Mouse (Mus musculus) ovary, postnatal 14 days (tissue): Measurements from ENCODE around the gene Nipal4.

Experiments
- DNase-seq: peaks from one replicate; pipeline ENCODE4 v3.0.0; 2022; ENCODE audit warnings: low spot score

Gene Nipal4

DNA sequence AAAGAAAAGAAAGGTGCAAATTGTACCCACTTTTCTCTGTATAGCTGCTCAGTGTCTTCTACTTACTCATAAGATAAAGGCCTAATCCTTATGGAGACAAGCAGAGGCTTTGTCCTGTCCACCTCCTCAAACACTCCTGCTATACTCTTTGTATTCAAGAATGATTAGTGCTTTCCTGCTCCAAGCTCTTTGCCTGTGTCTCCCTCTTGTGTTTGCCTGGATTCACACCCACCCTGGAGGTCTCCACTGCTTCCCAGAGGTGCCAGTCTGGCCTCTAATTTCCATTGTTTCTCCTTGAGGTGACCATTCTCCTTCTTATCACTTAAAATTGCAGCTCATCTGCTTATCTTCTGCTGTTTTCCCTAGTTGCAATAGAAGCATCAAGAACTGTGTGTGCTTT lies 8.8 kb downstream of the Nipal4 start:
- DNase-seq, result no peak

DNA sequence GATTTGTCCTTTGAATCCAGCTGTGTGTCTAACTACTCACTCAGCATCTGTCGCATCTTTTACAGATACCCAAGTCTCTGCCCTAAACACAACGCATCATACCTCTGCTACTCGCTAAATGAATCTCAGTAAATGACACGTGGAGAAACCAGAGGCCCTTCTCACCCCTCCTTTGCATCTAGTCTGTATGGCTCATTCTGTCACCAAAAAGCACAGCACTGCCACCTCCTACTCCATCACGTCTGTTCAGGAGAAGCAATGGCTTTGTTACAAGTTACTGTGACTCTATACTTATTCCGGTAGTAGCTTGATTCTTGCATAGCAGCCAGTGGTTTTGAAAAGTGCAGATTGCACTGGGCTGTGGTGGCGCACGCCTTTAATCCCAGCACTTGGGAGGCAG lies 9.4 kb downstream of the Nipal4 start:
- DNase-seq, result no peak

DNA sequence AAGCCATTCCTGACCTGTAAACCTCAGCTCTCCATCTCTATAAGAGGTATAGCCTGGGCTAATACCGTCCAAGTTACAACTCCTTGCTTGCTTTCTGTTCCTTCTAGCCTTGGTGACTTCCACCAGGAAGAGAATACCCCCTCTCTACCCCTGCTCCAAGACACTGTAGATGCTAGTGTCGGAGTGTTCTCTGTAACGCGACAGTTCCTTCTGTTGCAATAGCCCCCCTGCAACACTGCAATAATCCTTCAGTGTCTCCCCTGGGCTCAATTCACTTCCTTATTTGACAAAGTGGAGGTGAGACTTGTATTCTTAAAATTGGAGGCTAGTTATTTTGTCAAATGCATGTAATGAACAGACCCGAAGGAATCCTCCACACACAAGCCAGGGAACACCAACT lies 19.7 kb downstream of the Nipal4 start:
- DNase-seq, result no peak

DNA sequence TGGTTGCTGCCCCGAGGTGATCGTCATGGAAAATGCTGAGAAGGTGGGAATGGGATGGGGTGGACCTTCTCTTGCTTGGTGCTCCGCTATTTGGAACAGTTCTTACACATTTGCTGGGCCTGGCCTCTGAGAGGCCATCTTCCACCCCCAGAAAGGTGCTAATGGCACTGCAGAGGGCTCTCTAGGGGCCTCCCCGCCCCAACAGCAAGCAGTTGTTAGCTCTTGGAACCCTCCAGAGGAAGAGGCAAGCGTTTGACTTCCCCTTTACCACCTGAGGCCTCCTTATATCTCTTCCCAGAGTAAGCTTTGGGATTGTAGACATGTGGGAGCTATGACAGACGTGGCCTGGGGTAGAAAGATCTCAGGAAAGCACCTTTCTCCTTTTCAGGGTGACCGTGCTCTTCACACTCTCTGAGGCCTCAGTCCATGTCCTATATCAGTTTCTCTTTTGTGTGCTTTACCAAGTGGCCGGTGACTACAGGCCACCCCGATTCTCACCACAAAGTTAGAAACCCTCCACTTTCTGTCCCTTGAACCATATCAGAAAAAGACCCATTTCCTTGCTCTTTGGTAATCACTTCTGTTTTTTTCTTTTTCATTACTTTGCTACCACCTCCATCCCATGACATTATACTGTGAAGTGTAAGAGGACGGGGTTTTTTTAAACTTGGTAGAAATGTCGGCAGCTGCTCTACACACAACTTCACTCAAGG lies 21.0 kb downstream of the Nipal4 start:
- no peak for DNase-seq

DNA sequence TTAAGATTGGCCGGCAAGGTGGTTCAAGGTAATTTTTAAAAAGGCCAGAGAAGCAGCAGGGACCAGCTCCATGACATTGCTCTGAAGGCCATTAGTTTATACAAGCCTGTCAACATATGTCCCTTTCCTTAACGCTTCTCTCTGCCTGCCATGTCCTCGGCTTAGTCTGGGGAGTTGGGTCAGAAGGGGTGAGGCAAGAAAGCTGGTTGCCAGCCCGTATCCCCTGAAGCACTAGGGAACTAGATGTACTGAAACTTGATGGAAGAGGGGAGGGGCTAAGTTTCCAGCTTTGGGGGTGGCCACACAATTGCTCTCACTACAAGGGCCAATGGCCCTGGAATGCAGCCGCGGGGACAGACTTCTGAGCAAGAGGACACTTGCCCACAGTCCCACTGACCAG lies 23.0 kb downstream of the Nipal4 start:
- no peak for DNase-seq

GRCm38 (mm10) chr11:46134899-46135298 lies 31.4 kb downstream of the Nipal4 start:
- DNase-seq, result no peak

DNA sequence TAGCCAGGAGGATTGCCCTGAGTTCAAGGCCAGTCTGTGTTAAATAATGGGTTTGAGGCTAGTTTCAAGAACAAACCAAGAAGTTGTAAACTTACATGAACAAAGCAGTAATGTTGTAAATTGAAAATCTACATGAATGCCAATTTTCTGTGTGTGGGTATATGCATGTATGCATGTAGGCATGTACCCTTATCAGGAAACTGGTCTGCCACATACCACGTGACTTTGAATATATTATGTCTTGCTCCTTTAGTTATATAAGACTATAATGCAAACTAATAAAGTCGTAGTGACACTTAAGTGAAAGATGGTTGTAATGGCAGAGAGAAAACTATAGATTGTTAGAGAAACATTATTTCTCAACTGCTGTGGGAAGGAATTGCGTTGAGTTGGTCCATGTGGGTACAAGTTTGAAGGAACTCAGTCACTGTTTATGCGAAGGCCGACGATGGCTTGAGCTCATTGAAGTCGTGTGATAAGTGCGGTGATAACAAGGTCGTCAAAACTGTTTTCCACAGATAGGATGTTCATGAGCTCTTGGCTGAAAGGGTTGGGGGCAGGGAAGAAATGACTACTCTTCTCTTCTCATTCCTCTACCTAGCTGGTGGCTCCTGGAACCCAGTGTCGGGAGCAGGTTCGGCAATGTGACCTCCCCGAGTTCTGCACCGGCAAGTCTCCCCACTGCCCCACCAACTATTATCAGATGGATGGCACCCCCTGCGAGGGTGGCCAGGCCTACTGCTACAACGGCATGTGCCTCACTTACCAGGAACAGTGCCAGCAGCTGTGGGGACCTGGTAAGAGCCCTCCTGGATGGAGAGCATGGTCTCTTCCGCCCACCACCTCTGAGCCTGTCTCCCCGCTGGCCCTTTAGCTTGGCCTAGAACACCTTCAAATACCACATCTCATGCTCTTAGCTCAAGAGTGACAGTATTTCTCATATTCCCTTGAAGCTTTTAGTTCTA lies 35.0 kb downstream of the Nipal4 start:
- no peak for DNase-seq

- peak; percentile 51 for DNase-seq
Measured at GRCm38 (mm10) chr11:46128548-46128945, 37.8 kb downstream of the Nipal4 start.

GRCm38 (mm10) chr11:46127621-46128547 lies 38.4 kb downstream of the Nipal4 start:
- DNase-seq, result peak; percentile 18

GRCm38 (mm10) chr11:46126827-46127410 lies 39.4 kb downstream of the Nipal4 start:
- no peak for DNase-seq

- no peak for DNase-seq
Measured at GRCm38 (mm10) chr11:46126317-46126716, 40.0 kb downstream of the Nipal4 start.

GRCm38 (mm10) chr11:46125835-46126229 lies 40.5 kb downstream of the Nipal4 start:
- no peak for DNase-seq

- no peak for DNase-seq
Measured at GRCm38 (mm10) chr11:46125093-46125834, 41.0 kb downstream of the Nipal4 start.

GRCm38 (mm10) chr11:46123328-46123866 lies 42.9 kb downstream of the Nipal4 start:
- DNase-seq, result no peak

DNA sequence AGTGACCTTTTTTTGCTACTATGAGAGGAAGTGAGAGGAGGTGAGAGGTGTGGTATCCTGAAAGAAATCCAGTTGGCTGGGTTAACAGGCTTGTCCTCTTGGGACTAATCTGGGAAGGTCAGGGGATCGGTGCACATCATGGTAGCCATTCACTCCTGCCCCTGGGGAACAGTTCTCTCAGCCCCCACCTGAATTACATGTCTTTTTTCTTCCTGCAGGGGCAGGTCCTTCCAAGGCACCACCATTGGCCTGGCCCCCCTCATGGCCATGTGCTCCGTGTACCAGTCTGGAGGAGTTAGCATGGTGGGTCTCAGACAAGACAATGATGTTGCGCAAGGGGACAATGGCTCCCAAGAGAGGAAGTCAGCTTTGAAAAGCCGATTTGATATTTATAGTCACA lies 43.4 kb downstream of the Nipal4 start:
- DNase-seq, result no peak

- DNase-seq, result no peak
Measured at GRCm38 (mm10) chr11:46121666-46122065, 44.6 kb downstream of the Nipal4 start.

GRCm38 (mm10) chr11:46120084-46120483 lies 46.2 kb downstream of the Nipal4 start:
- DNase-seq, result no peak

DNA sequence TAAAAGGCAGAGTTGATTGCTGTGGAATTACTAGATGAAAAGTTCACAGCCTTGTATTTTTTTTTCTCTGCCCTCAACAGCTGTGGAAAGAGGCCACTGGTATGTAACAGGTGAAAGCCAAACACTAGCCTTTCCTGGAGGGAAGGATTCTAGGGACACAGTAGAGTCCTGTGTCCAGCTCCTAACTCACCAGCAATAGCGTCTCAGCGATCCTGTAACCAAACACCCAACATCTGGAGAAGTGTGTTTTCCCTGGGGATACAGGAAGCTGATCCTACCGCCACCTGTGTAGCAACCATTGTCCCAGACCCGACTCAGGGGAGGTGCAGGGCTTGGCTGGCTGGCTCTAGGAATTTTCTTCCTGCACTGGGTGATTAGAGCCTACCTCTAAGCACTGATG lies 46.7 kb downstream of the Nipal4 start:
- DNase-seq, result no peak

- no peak for DNase-seq
Measured at GRCm38 (mm10) chr11:46116510-46116909, 49.8 kb downstream of the Nipal4 start.

- no peak for DNase-seq
Measured at GRCm38 (mm10) chr11:46115411-46116173, 50.7 kb downstream of the Nipal4 start.
